Mouse (Mus musculus) cortical plate, adult 2 months (tissue): Measurements from ENCODE around the gene Pik3c2b.

ENCODE experiments used
- CTCF ChIP-seq: fragments of 200-500 bp; IDR thresholded peaks from 2 replicates; pipeline ENCODE4 v1.5.1; 2011; ENCODE audit warnings: mild to moderate bottlenecking, control low read depth, low read length; ENCODE audit not compliant: insufficient read depth; ENCODE audit errors: extremely low read depth
- POLR2A ChIP-seq: fragments of 200-500 bp; IDR thresholded peaks from 2 replicates; pipeline ENCODE4 v1.6.1; 2011; ENCODE audit warnings: mild to moderate bottlenecking, low read length, control low read depth; ENCODE audit not compliant: insufficient read depth; ENCODE audit errors: extremely low read depth

DNA sequence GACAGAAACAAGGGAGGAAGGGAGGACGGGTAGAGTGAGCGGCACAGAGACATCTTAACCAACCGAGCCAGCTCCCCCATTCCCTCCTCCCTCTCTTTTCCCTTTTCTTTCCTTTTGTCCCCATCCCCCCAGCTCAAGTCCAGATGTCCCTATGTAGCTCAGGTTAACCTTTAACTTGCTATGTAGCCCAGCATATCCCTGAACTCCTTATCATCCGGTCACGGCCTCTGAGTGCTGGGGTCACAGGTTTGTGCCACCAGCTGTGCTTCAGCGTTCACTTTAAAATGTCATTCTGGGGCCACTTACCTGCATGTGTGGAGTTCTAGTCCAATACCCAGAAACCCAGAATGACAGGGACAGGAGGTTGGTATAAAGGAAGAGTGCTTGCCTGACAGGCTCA, 78.7 kb downstream of the Pik3c2b start:
- no peak for TF ChIP-seq CTCF
- no peak for TF ChIP-seq POLR2A
